Mouse (Mus musculus) hindbrain, embryonic 10.5 days (tissue): Measurements from ENCODE around the gene Nfia. TPM values are rescaled to one million over a fixed set of nuclear protein-coding genes. Genes with fewer than 3 reads are reported as not detected.
A peak's percentile ranks its signal among the peaks of the same experiment; 100 is the strongest.

Experiments used
- DNase-seq: peaks from one replicate; pipeline ENCODE4 v3.0.0-alpha.2; 2017; ENCODE audit warnings: low spot score
- H3K27ac ChIP-seq: fragments of 300-500 bp; sonication (generic); 2 replicates; pipeline ENCODE4 v1.5.1; 2016; ENCODE audit warnings: mild to moderate bottlenecking, moderate library complexity
- H3K27me3 ChIP-seq: fragments of 300-500 bp; sonication (generic); 2 replicates; pipeline ENCODE4 v1.6.1; 2016; ENCODE audit warnings: mild to moderate bottlenecking; ENCODE audit not compliant: poor library complexity, insufficient read depth, severe bottlenecking
- H3K36me3 ChIP-seq: fragments of 300-500 bp; sonication (generic); 2 replicates; pipeline ENCODE4 v1.6.1; 2016; ENCODE audit warnings: mild to moderate bottlenecking, moderate library complexity
- H3K4me1 ChIP-seq: fragments of 300-500 bp; sonication (generic); replicated peaks from 2 replicates; pipeline ENCODE4 v1.6.1; 2016; ENCODE audit warnings: mild to moderate bottlenecking
- H3K4me3 ChIP-seq: fragments of 300-500 bp; sonication (generic); 2 replicates; pipeline ENCODE4 v1.5.1; 2016; ENCODE audit warnings: mild to moderate bottlenecking, moderate library complexity
- H3K9me3 ChIP-seq: fragments of 300-500 bp; sonication (generic); 2 replicates; pipeline ENCODE4 v1.6.1; 2016; ENCODE audit warnings: mild to moderate bottlenecking, moderate library complexity
- WGBS: fragments of 180-500 bp; shearing (Covaris S2); methylation state at CpG from one replicate; pipeline ENCODE4 v1.1.7; 2016; 5-methylcytosine and 5-hydroxymethylcytosine counted together
- polyA plus RNA-seq: library from polyadenylated mRNA; unstranded; fragments of >200 nt; fragmentation: Nextera tagmentation; extraction: Ambion mirVana; gene quantifications from 2 replicates; pipeline ENCODE4 v1.2.1, GENCODE M21; 2016

Gene Nfia
- polyA plus RNA-seq, 1 experiment from 2014 or later: 17.5 TPM

- Histone ChIP-seq H3K9me3 (no peaks in the 10 kb centered on the region), H3K36me3 (no peaks in the 10 kb centered on the region), H3K4me3 (no peak overlapping the region), H3K4me1 (0 out of 2 replicates have a peak, but pooled peaks cover 6% of the 10 kb centered on the region), H3K27ac (no peak overlapping the region), H3K27me3 (no peaks in the 10 kb centered on the region)
- WGBS: 89% methylated on average over 4 of the region's 4 CpGs
- DNase-seq: no peak
Measured at GRCm38 (mm10) chr4:98082512-98082911, 310.0 kb downstream of the Nfia start.

- Histone ChIP-seq H3K4me1 (0 out of 2 replicates have a peak, but pooled peaks cover 6% of the 10 kb centered on the region), H3K27ac (no peak overlapping the region), H3K4me3 (no peak overlapping the region), H3K36me3 (no peaks in the 10 kb centered on the region), H3K27me3 (no peaks in the 10 kb centered on the region), H3K9me3 (no peaks in the 10 kb centered on the region)
- DNase-seq: no peak
- 89% methylated on average over 6 of the region's 6 CpGs for WGBS
Measured at GRCm38 (mm10) chr4:98085060-98085459, 312.5 kb downstream of the Nfia start.

- H3K36me3 ChIP-seq: no peaks in the 10 kb centered on the region
- H3K27ac ChIP-seq: 0 out of 2 replicates have a peak overlapping the region, but pooled peaks have one; percentile 1
- H3K9me3 ChIP-seq: no peaks in the 10 kb centered on the region
- DNase-seq: no peak
- WGBS: 70% methylated on average over 4 of the region's 4 CpGs
- H3K27me3 ChIP-seq: no peaks in the 10 kb centered on the region
- peaks cover 11% of the 10 kb centered on the region; the same call in 1 of the 2 replicates for H3K4me1 ChIP-seq
- no peak overlapping the region for H3K4me3 ChIP-seq
Measured at GRCm38 (mm10) chr4:98086976-98087375, 314.4 kb downstream of the Nfia start.

- WGBS: 83% methylated on average over 6 of the region's 6 CpGs
- DNase-seq: no peak
- no peaks in the 10 kb centered on the region for H3K36me3 ChIP-seq
- no peaks in the 10 kb centered on the region for H3K27me3 ChIP-seq
- H3K27ac ChIP-seq: no peak overlapping the region
- no peaks in the 10 kb centered on the region for H3K9me3 ChIP-seq
- no peak overlapping the region for H3K4me3 ChIP-seq
- peaks cover 30% of the 10 kb centered on the region for H3K4me1 ChIP-seq
Measured at GRCm38 (mm10) chr4:98089985-98090384, 317.5 kb downstream of the Nfia start.

- no peak for DNase-seq
- peaks cover 30% of the 10 kb centered on the region for H3K4me1 ChIP-seq
- H3K36me3 ChIP-seq: no peaks in the 10 kb centered on the region
- H3K27ac ChIP-seq: no peak overlapping the region; the same call in 1 of the 2 replicates
- no peak overlapping the region for H3K4me3 ChIP-seq
- 82% methylated on average over 3 of the region's 3 CpGs for whole genome bisulfite sequencing
- H3K27me3 ChIP-seq: no peaks in the 10 kb centered on the region
- no peaks in the 10 kb centered on the region for H3K9me3 ChIP-seq
Measured at GRCm38 (mm10) chr4:98090586-98090985, 318.1 kb downstream of the Nfia start.

- Histone ChIP-seq H3K9me3 (no peaks in the 10 kb centered on the region), H3K4me3 (no peak overlapping the region), H3K27ac (peak overlapping the region; percentile 50; the same call in 1 of the 2 replicates), H3K36me3 (no peaks in the 10 kb centered on the region), H3K27me3 (no peaks in the 10 kb centered on the region), H3K4me1 (peaks cover 30% of the 10 kb centered on the region)
- no peak for DNase-seq
- 54% methylated on average over 4 of the region's 4 CpGs for WGBS
Measured at GRCm38 (mm10) chr4:98091368-98091827, 318.9 kb downstream of the Nfia start.

- no peak for DNase-seq
- peak overlapping the region; percentile 50 for H3K27ac ChIP-seq
- H3K36me3 ChIP-seq: no peaks in the 10 kb centered on the region
- no peaks in the 10 kb centered on the region for H3K9me3 ChIP-seq
- H3K4me1 ChIP-seq: peaks cover 27% of the 10 kb centered on the region
- H3K27me3 ChIP-seq: no peaks in the 10 kb centered on the region
- 86% methylated on average over 5 of the region's 5 CpGs for WGBS
- no peak overlapping the region for H3K4me3 ChIP-seq
Measured at GRCm38 (mm10) chr4:98091901-98092472, 319.5 kb downstream of the Nfia start.

- H3K27ac ChIP-seq: peak overlapping the region; percentile 53; the same call in 1 of the 2 replicates
- H3K9me3 ChIP-seq: no peaks in the 10 kb centered on the region
- peak overlapping the region; percentile 18; the same call in 1 of the 2 replicates for H3K4me3 ChIP-seq
- 16% methylated on average over 19 of the region's 19 CpGs for WGBS
- H3K36me3 ChIP-seq: no peaks in the 10 kb centered on the region
- H3K4me1 ChIP-seq: peaks cover 32% of the 10 kb centered on the region
- H3K27me3 ChIP-seq: peaks cover 3% of the 10 kb centered on the region; the same call in 1 of the 2 replicates
- DNase-seq: no peak
Measured at GRCm38 (mm10) chr4:98094112-98094805, 321.7 kb downstream of the Nfia start.

- Histone ChIP-seq H3K27ac (no peak overlapping the region), H3K27me3 (peaks cover 3% of the 10 kb centered on the region; the same call in 1 of the 2 replicates), H3K4me1 (peaks cover 40% of the 10 kb centered on the region), H3K36me3 (no peaks in the 10 kb centered on the region), H3K4me3 (no peak overlapping the region), H3K9me3 (no peaks in the 10 kb centered on the region)
- WGBS: 85% methylated on average over 2 of the region's 2 CpGs
- DNase-seq: no peak
Measured at GRCm38 (mm10) chr4:98095060-98095459, 322.5 kb downstream of the Nfia start.

GRCm38 (mm10) chr4:98097013-98097566 lies 324.6 kb downstream of the Nfia start:
- Histone ChIP-seq H3K9me3 (no peaks in the 10 kb centered on the region), H3K36me3 (no peaks in the 10 kb centered on the region), H3K4me3 (no peak overlapping the region), H3K4me1 (peaks cover 53% of the 10 kb centered on the region), H3K27me3 (peaks cover 3% of the 10 kb centered on the region; the same call in 1 of the 2 replicates), H3K27ac (no peak overlapping the region; the same call in 1 of the 2 replicates)
- WGBS: 78% methylated on average over 4 of the region's 4 CpGs
- DNase-seq: no peak

- Histone ChIP-seq H3K27ac (peak overlapping the region; percentile 62; the same call in 1 of the 2 replicates), H3K27me3 (peaks cover 3% of the 10 kb centered on the region; the same call in 1 of the 2 replicates), H3K4me3 (no peak overlapping the region), H3K9me3 (no peaks in the 10 kb centered on the region), H3K4me1 (peaks cover 57% of the 10 kb centered on the region), H3K36me3 (no peaks in the 10 kb centered on the region)
- 78% methylated on average over 1 of the region's 1 CpGs for WGBS
- no peak for DNase-seq
Measured at GRCm38 (mm10) chr4:98098663-98099062, 326.1 kb downstream of the Nfia start.

- Histone ChIP-seq H3K27ac (0 out of 2 replicates have a peak overlapping the region, but pooled peaks have one; percentile 16), H3K4me3 (no peak overlapping the region), H3K27me3 (peaks cover 5% of the 10 kb centered on the region), H3K9me3 (no peaks in the 10 kb centered on the region), H3K36me3 (no peaks in the 10 kb centered on the region), H3K4me1 (peaks cover 57% of the 10 kb centered on the region)
- DNase-seq: no peak
- 59% methylated on average over 5 of the region's 5 CpGs for WGBS
Measured at GRCm38 (mm10) chr4:98099433-98099832, 326.9 kb downstream of the Nfia start.
